Mouse (Mus musculus) cerebellum, adult 11-12 months (tissue): ENCODE measurements around the gene Kcng3.

Experiments used
- DNase-seq: peaks from one replicate; pipeline ENCODE4 v3.0.0; 2022

Gene Kcng3

GRCm38 (mm10) chr17:83630787-83631678 is 662 bp downstream of the Kcng3 start:
- no peak for DNase-seq

GRCm38 (mm10) chr17:83613907-83614306 is 17.8 kb downstream of the Kcng3 start:
- no peak for DNase-seq

GRCm38 (mm10) chr17:83609532-83609931 is 22.2 kb downstream of the Kcng3 start:
- no peak for DNase-seq

- no peak for DNase-seq
These were observed 30.7 kb downstream of the Kcng3 start for GRCm38 (mm10) chr17:83600976-83601375.

- no peak for DNase-seq
These were observed 35.7 kb downstream of the Kcng3 start for GRCm38 (mm10) chr17:83595966-83596365.

- no peak for DNase-seq
These were observed 37.2 kb downstream of the Kcng3 start for GRCm38 (mm10) chr17:83594526-83594925.

- no peak for DNase-seq
These were observed 38.3 kb downstream of the Kcng3 start for GRCm38 (mm10) chr17:83593396-83593795.

GRCm38 (mm10) chr17:83588663-83589341 is 42.9 kb downstream of the Kcng3 start:
- DNase-seq: no peak

- DNase-seq: no peak
These were observed 44.0 kb downstream of the Kcng3 start for GRCm38 (mm10) chr17:83587731-83588130.

GRCm38 (mm10) chr17:83582585-83582984 is 49.1 kb downstream of the Kcng3 start:
- DNase-seq: no peak

- DNase-seq: no peak
These were observed 51.0 kb downstream of the Kcng3 start for GRCm38 (mm10) chr17:83580734-83581133.

- no peak for DNase-seq
These were observed 54.8 kb downstream of the Kcng3 start for GRCm38 (mm10) chr17:83576810-83577371.

- DNase-seq: no peak
These were observed 57.1 kb downstream of the Kcng3 start for GRCm38 (mm10) chr17:83574615-83575014.

GRCm38 (mm10) chr17:83573128-83573527 is 58.6 kb downstream of the Kcng3 start:
- DNase-seq: no peak

GRCm38 (mm10) chr17:83572366-83572765 is 59.3 kb downstream of the Kcng3 start:
- no peak for DNase-seq

GRCm38 (mm10) chr17:83567375-83567774 is 64.3 kb downstream of the Kcng3 start:
- DNase-seq: no peak

- peak; percentile 60 for DNase-seq
These were observed 66.2 kb downstream of the Kcng3 start for GRCm38 (mm10) chr17:83565506-83565905.

GRCm38 (mm10) chr17:83564119-83564820 is 67.4 kb downstream of the Kcng3 start:
- peak; percentile 25 for DNase-seq

GRCm38 (mm10) chr17:83563703-83564111 is 68.0 kb downstream of the Kcng3 start:
- DNase-seq: peak; percentile 47

- DNase-seq: no peak
These were observed 69.3 kb downstream of the Kcng3 start for GRCm38 (mm10) chr17:83562153-83563010.

GRCm38 (mm10) chr17:83559081-83559480 is 72.6 kb downstream of the Kcng3 start:
- no peak for DNase-seq

- no peak for DNase-seq
These were observed 75.9 kb downstream of the Kcng3 start for GRCm38 (mm10) chr17:83555836-83556235.
